Mouse (Mus musculus) G1E (cell line): ENCODE data around the gene Mex3a. TPM values are rescaled to one million over a fixed set of nuclear protein-coding genes. Genes with fewer than 3 reads are reported as not detected.

Experiments
- ATAC-seq: 2 replicates; pipeline ENCODE4 v1.8.0; 2016; ENCODE audit warnings: mild to moderate bottlenecking; ENCODE audit not compliant: insufficient number of reproducible peaks, poor library complexity, low FRiP score, severe bottlenecking; ENCODE audit errors: extremely low read depth
- DNase-seq: peaks from one replicate; pipeline ENCODE4 v3.0.0; 2012; ENCODE audit warnings: low spot score
- H3K27me3 ChIP-seq: 2 replicates; pipeline ENCODE4 v1.6.1; 2012; ENCODE audit warnings: mild to moderate bottlenecking, low read length, inconsistent platforms; ENCODE audit not compliant: insufficient read depth
- H3K36me3 ChIP-seq: replicated peaks from 2 replicates; pipeline ENCODE3; 2012; ENCODE audit warnings: mild to moderate bottlenecking, inconsistent platforms
- H3K4me1 ChIP-seq: 2 replicates; pipeline ENCODE4 v1.6.1; 2012; ENCODE audit warnings: low read depth, low read length, inconsistent platforms, mixed read lengths; ENCODE audit not compliant: insufficient read depth
- H3K4me3 ChIP-seq: 2 replicates; pipeline ENCODE4 v1.5.1; 2012; ENCODE audit warnings: low read depth, mild to moderate bottlenecking, inconsistent platforms, low read length, moderate library complexity, mixed read lengths
- H3K9me3 ChIP-seq: replicated peaks from 2 replicates; pipeline ENCODE4 v1.6.1; 2012; ENCODE audit warnings: inconsistent platforms
- CTCF ChIP-seq: IDR thresholded peaks from 2 replicates; pipeline ENCODE4 v1.5.1; 2012; ENCODE audit warnings: low read depth, low read length, inconsistent platforms, mixed read lengths
- GATA1 ChIP-seq: IDR thresholded peaks from 2 replicates; pipeline ENCODE4 v1.6.1; 2012; ENCODE audit warnings: borderline replicate concordance, low read length, inconsistent platforms, mixed read lengths
- GATA2 ChIP-seq: IDR thresholded peaks from 2 replicates; pipeline ENCODE4 v1.6.1; 2012; ENCODE audit warnings: low read depth, low read length, inconsistent platforms, borderline replicate concordance
- POLR2AphosphoS5 ChIP-seq: IDR thresholded peaks from 2 replicates; pipeline ENCODE4 v1.6.1; 2012; ENCODE audit warnings: low read depth, low read length, inconsistent platforms; ENCODE audit not compliant: insufficient replicate concordance
- TAL1 ChIP-seq: conservative IDR thresholded peaks from 2 replicates; pipeline ENCODE4 v1.6.1; 2012; ENCODE audit warnings: low read depth, low read length, inconsistent platforms, mixed read lengths
- polyA plus RNA-seq: library from polyadenylated mRNA; stranded (reverse); fragments of >175 nt; gene quantifications from 2 replicates; pipeline ENCODE4 v1.2.3, GENCODE M21; 2012
- total RNA-seq, 2 experiments: library from RNA; stranded (forward) in 1 of 2; stranded (reverse) in 1 of 2; fragments of 200-1000 nt in 1 of 2; fragments of >200 nt in 1 of 2; fragmentation: Nextera tagmentation in 1 of 2; gene quantifications; 2 replicates each; pipeline ENCODE4 v1.2.3; 2014 to 2017

Gene Mex3a
- total and polyA plus RNA-seq, 3 experiments = 2.0 to 9.6 (median 6.2) TPM

GRCm38 (mm10) chr3:88541622-88542401, 9.6 kb downstream of the Mex3a start:
- Histone ChIP-seq H3K36me3 (peaks cover 54% of the 10 kb centered on the region), H3K4me1 (peaks cover 69% of the 10 kb centered on the region), H3K9me3 (no peaks in the 10 kb centered on the region), H3K27me3 (no peaks in the 10 kb centered on the region; the same call in 1 of the 2 replicates), H3K4me3 (no peak overlapping the region)
- DNase-seq (no peak), ATAC-seq (no peak)
- TF ChIP-seq TAL1 (no peak), GATA1 (no peak), GATA2 (no peak), CTCF (no peak), POLR2AphosphoS5 (no peak)

- Histone ChIP-seq H3K27me3 (no peaks in the 10 kb centered on the region; the same call in 1 of the 2 replicates), H3K9me3 (no peaks in the 10 kb centered on the region), H3K4me1 (peaks cover 68% of the 10 kb centered on the region), H3K36me3 (peaks cover 54% of the 10 kb centered on the region), H3K4me3 (no peak overlapping the region)
- DNase-seq (no peak), ATAC-seq (no peak)
- TF ChIP-seq TAL1 (no peak), CTCF (no peak), GATA1 (no peak), POLR2AphosphoS5 (no peak), GATA2 (no peak)
Observed at GRCm38 (mm10) chr3:88542486-88542885, 10.3 kb downstream of the Mex3a start.

GRCm38 (mm10) chr3:88543174-88543573, 11.0 kb downstream of the Mex3a start:
- Histone ChIP-seq H3K27me3 (no peaks in the 10 kb centered on the region; the same call in 1 of the 2 replicates), H3K36me3 (peaks cover 53% of the 10 kb centered on the region), H3K4me3 (no peak overlapping the region), H3K9me3 (no peaks in the 10 kb centered on the region), H3K4me1 (peaks cover 62% of the 10 kb centered on the region)
- no peak for DNase-seq
- TF ChIP-seq TAL1 (no peak), GATA2 (no peak), GATA1 (no peak), CTCF (no peak), POLR2AphosphoS5 (no peak)
- no peak for ATAC-seq

- no peak for TF ChIP-seq GATA2
- TF ChIP-seq TAL1 = no peak
- TF ChIP-seq GATA1 = no peak
- TF ChIP-seq POLR2AphosphoS5 = no peak
- no peak for TF ChIP-seq CTCF
- DNase-seq (no peak), ATAC-seq (0 out of 2 replicates have a peak, but pooled peaks have one; percentile 22)
- Histone ChIP-seq H3K4me1 (peaks cover 58% of the 10 kb centered on the region), H3K27me3 (no peaks in the 10 kb centered on the region; the same call in 1 of the 2 replicates), H3K9me3 (no peaks in the 10 kb centered on the region), H3K36me3 (peaks cover 53% of the 10 kb centered on the region), H3K4me3 (no peak overlapping the region)
Observed at GRCm38 (mm10) chr3:88543651-88544410, 11.6 kb downstream of the Mex3a start.

- DNase-seq (no peak), ATAC-seq (no peak; the same call in 1 of the 2 replicates)
- no peaks in the 10 kb centered on the region for H3K9me3 ChIP-seq
- peaks cover 58% of the 10 kb centered on the region for H3K36me3 ChIP-seq
- H3K27me3 ChIP-seq = no peaks in the 10 kb centered on the region; the same call in 1 of the 2 replicates
- TF ChIP-seq GATA2 (no peak), CTCF (no peak), TAL1 (no peak), GATA1 (no peak), POLR2AphosphoS5 (no peak)
- peaks cover 55% of the 10 kb centered on the region for H3K4me1 ChIP-seq
- H3K4me3 ChIP-seq = no peak overlapping the region
Observed at GRCm38 (mm10) chr3:88544514-88544913, 12.3 kb downstream of the Mex3a start.
